Mouse (Mus musculus) heart, adult 18-20 months (tissue): ENCODE measurements around the gene Efna1. TPM values are rescaled to one million over a fixed set of nuclear protein-coding genes. Genes with fewer than 3 reads are reported as not detected.

Experiments used
- DNase-seq, 2 experiments: peaks; one replicate each; pipeline ENCODE4 v3.0.0; 2021 to 2022; ENCODE audit warnings: mixed read lengths in 1 of 2
- total RNA-seq, 2 experiments: library from RNA; stranded (reverse); gene quantifications; 2 replicates each; pipeline ENCODE4 v1.2.3; 2021

Gene Efna1
- total RNA-seq, 2 experiments from 2014 or later, result 22.5 to 23.8 TPM

- peak; percentile 93 to 94 for DNase-seq
Measured at GRCm38 (mm10) chr3:89279153-89279890, 1.6 kb downstream of the Efna1 start.

- no peak for DNase-seq
Measured at GRCm38 (mm10) chr3:89278643-89279042, 2.3 kb downstream of the Efna1 start.

- peak; percentile 76 to 90 for DNase-seq
Measured at GRCm38 (mm10) chr3:89278107-89278506, 2.8 kb downstream of the Efna1 start.

GRCm38 (mm10) chr3:89277281-89278021 is 3.5 kb downstream of the Efna1 start:
- peak; percentile 69 to 70 for DNase-seq

- DNase-seq, result no peak
Measured at GRCm38 (mm10) chr3:89276061-89276460, 4.9 kb downstream of the Efna1 start.

- DNase-seq, result no peak
Measured at GRCm38 (mm10) chr3:89271760-89272159, 9.2 kb downstream of the Efna1 start.

GRCm38 (mm10) chr3:89270891-89271290 is 10.1 kb downstream of the Efna1 start:
- peak; percentile 69 to 75 for DNase-seq

- peak; percentile 94 for DNase-seq
Measured at GRCm38 (mm10) chr3:89270051-89270755, 10.7 kb downstream of the Efna1 start, which contains the start of gene Slc50a1. TSS of gene Slc50a1 (minus strand) at chr3:89270570.

GRCm38 (mm10) chr3:89268916-89269315 is 12.0 kb downstream of the Efna1 start:
- no peak for DNase-seq

GRCm38 (mm10) chr3:89266439-89266893 is 14.5 kb downstream of the Efna1 start:
- DNase-seq, result peak; percentile 87 to 88

GRCm38 (mm10) chr3:89262417-89262816 is 18.5 kb downstream of the Efna1 start:
- DNase-seq, result peak; percentile 55 to 82

- no peak for DNase-seq
Measured at GRCm38 (mm10) chr3:89260211-89260610, 20.7 kb downstream of the Efna1 start.

GRCm38 (mm10) chr3:89259076-89259475 is 21.9 kb downstream of the Efna1 start, which contains the start of gene Dpm3:
TSS of gene Dpm3 (plus strand) at chr3:89259358.
- DNase-seq, result no peak

GRCm38 (mm10) chr3:89256177-89256576 is 24.8 kb downstream of the Efna1 start:
- peak in 1 of 2 experiments; percentile 66 for DNase-seq

- no peak for DNase-seq
Measured at GRCm38 (mm10) chr3:89254994-89255393, 25.9 kb downstream of the Efna1 start.

GRCm38 (mm10) chr3:89251365-89251895 is 29.5 kb downstream of the Efna1 start:
- peak; percentile 80 to 91 for DNase-seq

- peak; percentile 82 to 83 for DNase-seq
Measured at GRCm38 (mm10) chr3:89250435-89251040, 30.4 kb downstream of the Efna1 start.

GRCm38 (mm10) chr3:89247466-89247865 is 33.5 kb downstream of the Efna1 start:
- no peak for DNase-seq

- peak; percentile 93 to 94 for DNase-seq
Measured at GRCm38 (mm10) chr3:89246261-89247100, 34.5 kb downstream of the Efna1 start, which contains the start of gene Trim46. TSS of gene Trim46 (minus strand) at chr3:89246309.

- peak; percentile 54 to 57 for DNase-seq
Measured at GRCm38 (mm10) chr3:89245688-89246171, 35.2 kb downstream of the Efna1 start, which contains the start of gene Krtcap2. TSS of gene Krtcap2 (plus strand) at chr3:89245966.
